Mouse (Mus musculus) forebrain, embryonic 12.5 days (tissue): ENCODE results near the gene Phf11a. TPM values are rescaled to one million over a fixed set of nuclear protein-coding genes. Genes with fewer than 3 reads are reported as not detected.

Experiments
- ATAC-seq: fragments of 200-750 bp; cut with Nextera tagmentation; 2 replicates; pipeline ENCODE4 v1.8.0; 2017; ENCODE audit warnings: moderate TSS enrichment; ENCODE audit not compliant: low FRiP score
- H3K27ac ChIP-seq: fragments of 300-500 bp; sonication (generic); 2 replicates; pipeline ENCODE4 v1.5.1; 2016; ENCODE audit warnings: mild to moderate bottlenecking
- H3K27me3 ChIP-seq: fragments of 300-500 bp; sonication (generic); 2 replicates; pipeline ENCODE4 v1.6.1; 2016; ENCODE audit warnings: mild to moderate bottlenecking
- H3K36me3 ChIP-seq: fragments of 300-500 bp; sonication (generic); replicated peaks from 2 replicates; pipeline ENCODE4 v1.6.1; 2016; ENCODE audit warnings: mild to moderate bottlenecking
- H3K4me1 ChIP-seq: fragments of 300-500 bp; sonication (generic); 2 replicates; pipeline ENCODE4 v1.6.1; 2016
- H3K4me2 ChIP-seq: fragments of 300-500 bp; sonication (generic); 2 replicates; pipeline ENCODE4 v1.6.1; 2016; ENCODE audit warnings: mild to moderate bottlenecking, moderate library complexity
- H3K4me3 ChIP-seq: fragments of 300-500 bp; sonication (generic); replicated peaks from 2 replicates; pipeline ENCODE4 v1.5.1; 2016; ENCODE audit warnings: mild to moderate bottlenecking
- H3K9ac ChIP-seq: fragments of 300-500 bp; sonication (generic); 2 replicates; pipeline ENCODE4 v1.6.1; 2016; ENCODE audit warnings: mild to moderate bottlenecking
- H3K9me3 ChIP-seq: fragments of 300-500 bp; sonication (generic); 2 replicates; pipeline ENCODE4 v1.6.1; 2016
- WGBS: fragments of 180-500 bp; shearing (Covaris S2); methylation state at CpG from one replicate; pipeline ENCODE4 v1.1.7; 2016; 5-methylcytosine and 5-hydroxymethylcytosine counted together
- polyA plus RNA-seq: library from polyadenylated mRNA; unstranded; fragments of >200 nt; fragmentation: Nextera tagmentation; extraction: Ambion mirVana; gene quantifications from 2 replicates; pipeline ENCODE4 v1.2.1, GENCODE M21; 2016

The Phf11a gene
- polyA plus RNA-seq, 1 experiment from 2014 or later = not detected

DNA sequence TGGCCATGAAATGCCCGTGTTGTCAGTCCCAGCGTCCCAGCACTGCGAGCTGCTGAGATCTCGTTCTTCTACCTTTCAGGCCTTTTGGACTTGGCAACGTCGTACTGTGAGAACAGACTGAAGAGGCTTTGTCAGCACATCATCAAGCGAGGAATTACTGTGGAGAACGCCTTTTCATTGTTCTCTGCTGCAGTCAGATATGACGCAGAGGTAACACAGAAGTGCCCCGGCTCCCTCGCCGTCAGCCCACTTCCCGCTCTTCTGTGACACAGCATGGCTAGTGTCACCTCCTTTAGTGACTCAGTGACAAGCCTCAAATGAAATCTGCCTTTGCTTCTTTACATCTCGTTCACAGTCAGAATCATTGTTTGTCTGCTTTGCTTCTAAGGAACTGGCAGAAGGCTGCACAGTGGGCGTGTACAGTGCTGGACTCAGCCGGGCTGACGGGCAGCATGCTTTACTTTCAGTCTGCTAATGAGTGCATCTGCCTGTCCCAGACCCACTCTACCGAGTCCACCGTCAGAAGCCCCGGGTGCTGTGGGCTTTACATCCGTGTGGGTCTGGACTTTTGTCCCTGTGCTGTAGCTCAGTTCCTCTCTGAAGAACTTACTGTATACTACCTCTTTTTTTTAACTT lies 66.9 kb downstream of the Phf11a start:
- no peak overlapping the region for H3K4me2 ChIP-seq
- H3K4me3 ChIP-seq = no peak overlapping the region
- no peaks in the 10 kb centered on the region for H3K9me3 ChIP-seq
- 91% methylated on average over 21 of the region's 21 CpGs for WGBS
- H3K4me1 ChIP-seq = no peaks in the 10 kb centered on the region
- no peak overlapping the region for H3K9ac ChIP-seq
- no peak overlapping the region for H3K27ac ChIP-seq
- H3K36me3 ChIP-seq = peaks cover 93% of the 10 kb centered on the region
- no peaks in the 10 kb centered on the region for H3K27me3 ChIP-seq
- no peak for ATAC-seq

DNA sequence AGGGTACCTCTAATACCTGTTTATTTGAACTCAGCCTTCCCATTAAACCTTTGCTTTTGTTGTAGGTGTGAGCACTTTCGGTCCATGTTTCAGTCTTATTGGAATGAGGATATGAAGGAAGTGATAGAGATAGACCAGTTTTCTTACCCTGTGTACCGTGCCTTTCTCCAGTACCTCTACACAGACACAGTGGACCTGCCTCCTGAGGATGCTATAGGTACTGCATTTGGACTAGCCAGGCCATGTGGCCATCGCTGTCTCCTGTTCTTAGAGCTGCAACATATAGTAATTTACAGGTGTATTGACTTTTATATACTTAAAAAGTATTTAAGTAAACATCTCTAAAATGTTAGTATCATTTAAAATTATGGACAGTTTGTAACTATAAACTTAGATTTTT lies 67.5 kb downstream of the Phf11a start:
- no peaks in the 10 kb centered on the region for H3K27me3 ChIP-seq

More for the DNA sequence above, 67.5 kb downstream of the Phf11a start:
- H3K27ac ChIP-seq = no peak overlapping the region
- H3K36me3 ChIP-seq = peaks cover 92% of the 10 kb centered on the region
- H3K4me3 ChIP-seq = no peak overlapping the region
- 93% methylated on average over 3 of the region's 3 CpGs for WGBS
- no peaks in the 10 kb centered on the region for H3K4me1 ChIP-seq
- ATAC-seq = no peak
- H3K4me2 ChIP-seq = no peak overlapping the region
- no peak overlapping the region for H3K9ac ChIP-seq
- no peaks in the 10 kb centered on the region for H3K9me3 ChIP-seq

Other genes with a start within 250 kb of the Phf11a start
- gene 1700129C05Rik, start 154.6 kb downstream of the Phf11a start, polyA plus RNA-seq = not detected in 2 replicates
- not detected in 2 replicates for gene Gm5142, start 118.8 kb downstream of the Phf11a start, polyA plus RNA-seq
- 128 and 130 TPM in 2 replicates for gene Rcbtb1, start 96.3 kb downstream of the Phf11a start, polyA plus RNA-seq
- gene Gm6904, start 37.3 kb downstream of the Phf11a start, polyA plus RNA-seq = not detected in 2 replicates
- 0.22 and 0.23 TPM in 2 replicates for gene Phf11b, start 43.8 kb upstream of the Phf11a start, polyA plus RNA-seq
- 0.19 and 0.24 TPM in 2 replicates for gene Phf11d, start 67.9 kb upstream of the Phf11a start, polyA plus RNA-seq
- gene Phf11c, start 97.9 kb upstream of the Phf11a start, polyA plus RNA-seq = 0.68 and 0.72 TPM in 2 replicates
- 11.7 and 13.0 TPM in 2 replicates for gene Setdb2, start 143.4 kb upstream of the Phf11a start, polyA plus RNA-seq
- gene Cab39l, start 143.4 kb upstream of the Phf11a start, polyA plus RNA-seq = 35.5 and 37.5 TPM in 2 replicates